Mouse (Mus musculus) hindbrain, postnatal 0 days (tissue): ENCODE results near the gene Polr1c. TPM values are rescaled to one million over a fixed set of nuclear protein-coding genes. Genes with fewer than 3 reads are reported as not detected.

Experiments
- ATAC-seq: fragments of 200-750 bp; cut with Nextera tagmentation; 2 replicates; pipeline ENCODE4 v1.8.0; 2017; ENCODE audit warnings: mild to moderate bottlenecking, moderate TSS enrichment, moderate library complexity
- DNase-seq: peaks from one replicate; pipeline ENCODE4 v3.0.0-alpha.2; 2015; ENCODE audit warnings: low spot score
- H3K27ac ChIP-seq: fragments of 300-500 bp; sonication (generic); 2 replicates; pipeline ENCODE4 v1.5.1; 2014; ENCODE audit warnings: mild to moderate bottlenecking
- H3K27me3 ChIP-seq: fragments of 300-500 bp; sonication (generic); 2 replicates; pipeline ENCODE4 v1.6.1; 2014; ENCODE audit warnings: low read length, mixed read lengths; ENCODE audit not compliant: insufficient read depth
- H3K36me3 ChIP-seq: fragments of 300-500 bp; sonication (generic); 2 replicates; pipeline ENCODE4 v1.6.1; 2014; ENCODE audit warnings: low read length, mixed read lengths; ENCODE audit not compliant: insufficient read depth
- H3K4me1 ChIP-seq: fragments of 300-500 bp; sonication (generic); 2 replicates; pipeline ENCODE4 v1.6.1; 2014; ENCODE audit warnings: antibody characterized with exemption, low read length, mixed read lengths; ENCODE audit not compliant: insufficient read depth
- H3K4me2 ChIP-seq: fragments of 300-500 bp; sonication (generic); 2 replicates; pipeline ENCODE4 v1.6.1; 2014; ENCODE audit warnings: low read depth, mild to moderate bottlenecking, low read length, moderate library complexity, mixed read lengths
- H3K4me3 ChIP-seq: fragments of 300-500 bp; sonication (generic); 2 replicates; pipeline ENCODE4 v1.5.1; 2014; ENCODE audit warnings: low read length
- H3K9ac ChIP-seq: fragments of 300-500 bp; sonication (generic); replicated peaks from 2 replicates; pipeline ENCODE4 v1.6.1; 2014; ENCODE audit warnings: mild to moderate bottlenecking, low read length, moderate library complexity, mixed read lengths
- H3K9me3 ChIP-seq: fragments of 300-500 bp; sonication (generic); 2 replicates; pipeline ENCODE4 v1.6.1; 2016; ENCODE audit warnings: low read length, mixed read lengths
- CTCF ChIP-seq: IDR thresholded peaks from 2 replicates; pipeline ENCODE4 v1.5.1; 2016; ENCODE audit warnings: antibody characterized with exemption, control low read depth, low read depth
- WGBS: fragments of 180-500 bp; shearing (Covaris S2); extraction: QIAGEN DNeasy Blood & Tissue Kit; methylation state at CpG from one replicate; pipeline ENCODE4 v1.1.7; 2014; 5-methylcytosine and 5-hydroxymethylcytosine counted together
- polyA plus RNA-seq: library from polyadenylated mRNA; unstranded; fragments of >200 nt; fragmentation: Nextera tagmentation; extraction: Ambion mirVana; gene quantifications from 2 replicates; pipeline ENCODE4 v1.2.1, GENCODE M21; 2015
- total RNA-seq: library from RNA; depleted of rRNA; stranded (reverse); fragments of >200 nt; gene quantifications from 2 replicates; pipeline ENCODE4 v1.2.3, GENCODE M21; 2014

Polr1c gene
- total and polyA plus RNA-seq, 2 experiments from 2014 or later, result 58.7 to 61.1 TPM

DNA sequence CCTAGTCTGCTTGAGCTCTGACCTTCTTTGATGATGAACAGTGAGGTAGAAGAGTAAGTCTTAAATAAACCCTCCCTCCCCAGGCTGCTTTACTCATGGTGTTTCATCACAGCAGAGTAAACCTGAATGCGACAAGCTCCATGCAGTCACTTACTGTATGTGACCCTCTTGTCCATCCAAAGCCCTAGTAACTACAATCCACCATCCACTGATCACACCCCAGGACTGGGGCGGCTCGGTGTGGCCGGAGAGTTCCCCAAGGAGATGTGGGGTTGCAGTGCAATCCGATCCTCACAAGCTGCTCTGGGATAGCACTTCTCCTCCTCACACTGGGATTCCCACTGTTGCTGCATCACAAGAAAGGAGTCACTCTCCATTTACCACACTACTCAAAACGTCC, 26.6 kb upstream of the Polr1c start:
- TF ChIP-seq CTCF, result no peak
- DNase-seq (no peak), ATAC-seq (no peak)
- 80% methylated on average over 6 of the region's 6 CpGs for WGBS
- Histone ChIP-seq H3K36me3 (peaks cover 4% of the 10 kb centered on the region; the same call in 1 of the 2 replicates), H3K27me3 (no peaks in the 10 kb centered on the region), H3K4me2 (no peak overlapping the region), H3K4me3 (no peak overlapping the region), H3K9me3 (no peaks in the 10 kb centered on the region), H3K9ac (no peak overlapping the region), H3K27ac (no peak overlapping the region), H3K4me1 (no peaks in the 10 kb centered on the region)

DNA sequence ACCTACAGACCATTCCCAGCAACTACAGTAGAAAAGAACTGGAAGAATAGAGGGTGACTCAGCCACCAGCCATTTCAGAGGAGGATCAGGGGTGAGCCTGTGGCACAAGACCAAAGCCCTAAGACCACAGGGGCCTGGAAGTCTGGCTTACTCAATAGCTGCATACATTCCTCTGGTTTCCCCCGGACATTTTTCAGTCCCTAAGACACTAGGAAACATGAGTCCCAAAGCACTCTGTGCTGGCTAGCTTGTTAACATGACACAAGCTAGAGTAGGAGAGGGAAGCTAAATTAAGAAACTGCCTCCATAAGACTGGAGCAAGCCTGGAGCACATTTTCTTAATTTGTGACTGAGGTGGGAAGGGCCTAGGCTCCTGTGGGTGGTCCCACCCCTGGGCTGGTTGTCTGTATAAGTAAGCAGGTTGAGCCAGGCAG, 26.0 kb upstream of the Polr1c start:
- Histone ChIP-seq H3K9me3 (no peaks in the 10 kb centered on the region), H3K4me2 (no peak overlapping the region), H3K36me3 (no peaks in the 10 kb centered on the region), H3K27me3 (no peaks in the 10 kb centered on the region), H3K27ac (no peak overlapping the region), H3K9ac (no peak overlapping the region), H3K4me3 (no peak overlapping the region), H3K4me1 (no peaks in the 10 kb centered on the region)
- WGBS, result 52% methylated on average over 1 of the region's 1 CpGs
- no peak for TF ChIP-seq CTCF
- DNase-seq (no peak), ATAC-seq (no peak)

DNA sequence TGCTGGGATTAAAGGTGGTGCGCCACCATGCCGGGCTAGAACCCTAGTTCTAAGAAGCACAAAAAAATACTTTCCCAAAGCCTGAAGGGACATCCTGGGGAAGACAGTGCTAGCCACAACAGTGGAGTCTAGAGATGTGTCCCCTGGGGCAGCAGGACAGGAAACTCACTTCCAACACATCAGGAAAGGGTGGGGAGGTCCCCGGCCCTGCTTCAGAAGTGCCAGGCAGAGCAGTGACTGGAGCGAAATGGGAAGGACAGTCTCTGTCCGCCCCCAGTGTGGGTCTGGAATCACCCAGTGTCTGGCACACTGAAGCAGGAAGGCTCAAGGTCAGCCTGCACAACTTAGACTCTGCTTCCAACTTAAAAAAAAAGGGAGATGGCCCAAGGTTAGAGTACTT, 24.8 kb upstream of the Polr1c start:
- Histone ChIP-seq H3K9me3 (no peaks in the 10 kb centered on the region), H3K4me2 (no peak overlapping the region), H3K27ac (no peak overlapping the region), H3K9ac (no peak overlapping the region), H3K4me1 (no peaks in the 10 kb centered on the region), H3K36me3 (no peaks in the 10 kb centered on the region), H3K27me3 (no peaks in the 10 kb centered on the region), H3K4me3 (no peak overlapping the region)
- ATAC-seq, result no peak
- no peak for TF ChIP-seq CTCF
- DNase-seq, result no peak
- WGBS, result 85% methylated on average over 5 of the region's 5 CpGs

DNA sequence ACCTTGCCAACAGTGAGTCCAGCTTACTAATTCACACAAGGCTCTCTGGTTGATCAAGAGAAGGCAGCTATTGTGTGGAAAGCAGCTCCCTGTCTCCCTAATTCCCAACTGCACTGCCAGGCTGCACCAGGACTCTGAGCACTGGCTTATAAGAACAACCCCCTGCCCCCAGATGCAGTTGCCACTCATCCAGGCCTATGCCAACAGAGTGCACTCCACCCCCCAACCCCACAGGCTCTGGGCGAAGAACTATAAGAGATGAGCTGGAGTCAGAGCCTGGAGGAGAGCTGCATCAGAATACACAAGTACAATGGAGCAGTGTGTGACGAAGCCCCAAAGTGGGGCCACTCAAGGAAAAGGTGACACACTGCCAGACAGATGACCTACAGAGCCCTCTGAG, 24.2 kb upstream of the Polr1c start:
- no peak for TF ChIP-seq CTCF
- Histone ChIP-seq H3K9ac (no peak overlapping the region), H3K4me3 (no peak overlapping the region), H3K27ac (no peak overlapping the region), H3K27me3 (no peaks in the 10 kb centered on the region), H3K4me2 (no peak overlapping the region), H3K9me3 (no peaks in the 10 kb centered on the region), H3K4me1 (no peaks in the 10 kb centered on the region), H3K36me3 (no peaks in the 10 kb centered on the region)
- WGBS, result 65% methylated on average over 2 of the region's 2 CpGs
- DNase-seq, result no peak
- ATAC-seq, result peak; percentile 55; the same call in 1 of the 2 replicates

DNA sequence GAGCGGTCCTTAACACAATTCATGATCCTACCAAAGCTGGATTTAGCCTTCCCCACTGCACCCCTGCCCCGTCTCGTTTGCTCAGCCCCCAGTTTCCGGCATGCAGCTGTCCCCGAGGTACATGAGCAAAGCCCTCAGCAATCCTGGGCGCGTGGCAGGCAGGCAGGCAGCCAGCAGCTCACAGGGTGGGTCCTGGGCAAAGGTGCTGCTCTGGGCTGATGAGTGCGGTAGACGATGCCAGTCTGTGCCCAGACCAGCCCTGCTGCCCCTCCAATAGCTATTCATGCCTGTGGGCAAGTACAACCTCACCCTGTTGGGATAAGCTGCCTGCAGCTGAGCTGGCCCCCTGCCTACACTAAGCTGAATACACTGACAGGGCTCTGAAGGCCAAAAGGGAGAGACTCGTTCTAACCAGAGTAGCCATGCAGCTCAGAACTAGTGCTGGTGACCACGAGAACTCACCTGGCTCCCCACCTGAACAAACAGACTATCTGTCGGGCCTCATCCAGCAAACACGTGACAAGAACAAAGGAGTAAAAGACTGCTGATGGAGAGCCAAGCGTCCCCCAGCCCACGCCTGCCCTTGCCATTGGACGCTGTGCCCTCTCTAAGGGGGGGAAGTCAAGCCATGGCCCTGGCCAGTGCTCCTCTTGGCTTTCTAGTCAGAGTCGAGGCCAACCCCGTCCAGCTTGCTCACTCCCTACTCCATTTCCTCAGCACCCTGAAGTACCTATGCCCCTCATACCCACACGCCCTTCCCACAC, 22.1 kb upstream of the Polr1c start:
- Histone ChIP-seq H3K4me3 (no peak overlapping the region), H3K4me2 (no peak overlapping the region), H3K27me3 (no peaks in the 10 kb centered on the region), H3K9me3 (no peaks in the 10 kb centered on the region), H3K4me1 (no peaks in the 10 kb centered on the region), H3K36me3 (no peaks in the 10 kb centered on the region), H3K27ac (no peak overlapping the region), H3K9ac (no peak overlapping the region)
- ATAC-seq, result no peak; the same call in 1 of the 2 replicates
- no peak for DNase-seq
- no peak for TF ChIP-seq CTCF
- 74% methylated on average over 19 of the region's 19 CpGs for WGBS

DNA sequence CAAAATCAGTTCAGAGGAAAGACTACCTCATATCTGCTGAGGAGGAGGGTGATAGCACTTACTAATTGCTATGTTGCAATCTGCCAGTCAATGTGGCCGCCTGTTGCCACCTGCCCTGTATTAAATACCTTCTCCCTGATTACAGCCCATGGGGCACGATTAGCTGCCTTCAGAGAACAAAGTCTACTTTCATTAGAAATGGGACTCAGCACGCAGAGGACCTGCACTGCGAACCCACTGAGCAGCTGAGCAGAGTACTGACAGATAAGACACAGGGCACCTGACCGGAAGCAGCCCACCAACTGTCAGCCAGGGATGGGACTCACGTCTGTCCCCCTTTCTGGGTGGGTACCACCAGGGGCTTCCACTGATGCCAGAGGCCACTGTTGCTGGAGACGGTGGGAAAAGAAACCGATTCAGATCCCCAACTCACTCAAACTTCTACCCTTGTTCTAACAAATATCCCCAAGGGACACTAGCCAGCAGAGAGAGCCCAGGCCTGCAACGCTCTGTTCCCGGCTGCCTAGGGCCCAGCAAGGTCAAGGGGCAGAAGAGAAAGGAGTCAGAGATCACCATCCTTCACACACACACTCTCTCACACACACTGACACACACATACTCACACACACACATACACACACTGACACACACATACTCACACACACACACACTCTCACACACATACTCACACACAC, 20.3 kb upstream of the Polr1c start:
- no peak overlapping the region for H3K4me2 ChIP-seq
- WGBS, result 81% methylated on average over 10 of the region's 10 CpGs
- H3K4me3 ChIP-seq, result no peak overlapping the region
- H3K27me3 ChIP-seq, result no peaks in the 10 kb centered on the region
- H3K36me3 ChIP-seq, result peaks cover 11% of the 10 kb centered on the region; the same call in 1 of the 2 replicates
- no peaks in the 10 kb centered on the region for H3K4me1 ChIP-seq
- no peak for ATAC-seq
- no peak for TF ChIP-seq CTCF
- H3K27ac ChIP-seq, result no peak overlapping the region
- no peak for DNase-seq
- H3K9me3 ChIP-seq, result no peaks in the 10 kb centered on the region
- no peak overlapping the region for H3K9ac ChIP-seq

DNA sequence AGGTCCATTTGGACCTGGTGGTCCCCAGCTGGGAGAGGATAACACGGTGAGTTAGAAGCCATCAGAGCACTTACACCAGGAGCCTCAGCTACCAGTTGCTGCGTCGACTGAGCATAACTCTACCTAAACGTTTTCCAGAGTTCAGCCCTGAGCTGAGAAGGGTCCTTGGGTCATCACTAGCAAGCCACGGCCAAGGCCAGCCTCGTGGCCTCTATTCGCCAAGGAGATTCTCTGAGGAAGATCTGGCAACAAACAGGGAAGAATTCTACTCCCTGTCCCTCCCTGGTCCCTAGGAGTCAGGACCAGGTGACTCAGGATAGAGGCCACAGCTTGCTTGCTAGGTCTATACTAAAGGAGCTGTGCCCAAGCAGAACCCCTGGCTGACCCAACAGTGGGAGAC, 19.7 kb upstream of the Polr1c start:
- H3K27me3 ChIP-seq, result no peaks in the 10 kb centered on the region
- peaks cover 17% of the 10 kb centered on the region; the same call in 1 of the 2 replicates for H3K36me3 ChIP-seq
- H3K9me3 ChIP-seq, result no peaks in the 10 kb centered on the region
- 92% methylated on average over 7 of the region's 7 CpGs for WGBS
- no peaks in the 10 kb centered on the region for H3K4me1 ChIP-seq
- ATAC-seq (no peak), DNase-seq (no peak)
- no peak overlapping the region for H3K4me2 ChIP-seq
- H3K9ac ChIP-seq, result no peak overlapping the region
- H3K4me3 ChIP-seq, result no peak overlapping the region
- TF ChIP-seq CTCF, result no peak
- no peak overlapping the region for H3K27ac ChIP-seq
